Mouse (Mus musculus): ENCODE measurements around the gene Rbm42.
A peak's percentile ranks its signal among the peaks of the same experiment; 100 is the strongest.

Gene Rbm42

DNA sequence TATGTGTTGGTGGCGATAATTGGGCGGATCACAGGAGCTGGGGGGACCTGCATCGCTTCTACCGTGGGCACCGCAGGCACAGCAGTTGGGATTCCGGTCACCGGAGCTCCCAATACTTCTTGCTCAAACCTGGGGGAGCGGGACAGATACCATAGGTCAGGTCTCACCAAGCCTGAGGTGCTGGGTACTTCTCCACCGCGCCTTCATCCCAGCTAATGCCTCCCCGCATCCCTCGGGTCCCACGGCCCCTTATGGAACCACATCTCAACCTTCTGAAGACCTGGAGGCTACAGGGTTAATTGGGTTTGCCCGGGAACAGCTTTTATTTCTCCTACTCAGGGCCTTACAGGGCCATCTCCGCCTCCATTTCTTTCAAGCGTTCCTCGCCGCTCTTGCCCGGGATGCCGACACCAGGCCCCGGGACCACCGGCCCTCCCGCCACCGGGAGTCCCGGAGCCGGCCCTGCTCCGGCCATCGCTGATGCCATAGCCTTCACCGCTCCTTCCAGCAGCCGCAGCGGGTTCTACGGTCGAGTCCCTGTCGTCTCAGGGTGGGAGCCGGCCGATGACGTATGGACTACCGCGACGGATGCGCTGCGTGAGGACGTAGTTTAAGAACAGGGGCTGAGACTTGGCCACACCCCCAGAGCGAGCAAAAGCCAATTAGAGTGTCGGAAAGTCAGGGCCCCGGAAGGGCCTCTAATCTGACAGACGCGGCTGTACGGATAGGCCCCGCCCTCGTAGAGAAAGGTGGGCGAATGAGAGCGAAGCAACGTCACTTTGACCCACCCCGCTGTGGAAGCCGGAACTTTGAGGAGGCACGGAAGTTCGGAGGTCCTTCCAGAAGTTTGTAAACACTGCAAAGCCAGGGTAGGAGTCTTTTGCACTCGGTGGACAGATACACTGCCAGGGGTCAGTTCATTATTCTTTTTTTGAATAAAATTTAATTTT is at the start of gene Rbm42:
Gene Rbm42, minus strand, starts transcription at position 727 of the 950 bp plus-strand sequence.
- DNase-seq (ENCODE audit: low read depth in 1 of 2, low spot score in 2 of 2), result peak; percentile 97

- no peak for DNase-seq (ENCODE audit: low read depth in 1 of 2, low spot score in 2 of 2)
Measured at GRCm38 (mm10) chr7:30698589-30698988, 48.5 kb upstream of the Rbm42 start, which contains the start of gene 2200002J24Rik. Gene 2200002J24Rik, plus strand, starts transcription at chr7:30698926.

DNA sequence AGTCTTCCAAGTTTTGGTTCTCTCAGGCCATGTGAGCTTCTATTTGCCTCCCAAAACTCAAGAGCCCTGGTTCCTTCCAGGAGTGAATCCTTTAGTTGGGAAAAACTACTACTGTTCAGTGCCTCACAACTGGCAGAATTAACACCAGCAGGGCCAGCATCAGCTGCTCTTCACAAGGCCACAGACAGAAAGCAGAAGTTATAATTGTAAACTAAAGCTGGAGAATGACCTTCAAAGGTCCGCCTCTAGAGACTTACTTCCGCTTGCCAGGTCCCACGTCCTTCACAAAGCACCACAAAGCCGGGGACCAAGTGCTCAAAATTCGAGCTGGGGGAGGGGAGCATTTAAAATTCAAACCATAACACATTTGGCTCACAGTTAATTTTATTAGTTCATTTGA is 48.0 kb upstream of the Rbm42 start:
- peak in 1 of 2 experiments; percentile 39 for DNase-seq (ENCODE audit: low read depth in 1 of 2, low spot score in 2 of 2)

DNA sequence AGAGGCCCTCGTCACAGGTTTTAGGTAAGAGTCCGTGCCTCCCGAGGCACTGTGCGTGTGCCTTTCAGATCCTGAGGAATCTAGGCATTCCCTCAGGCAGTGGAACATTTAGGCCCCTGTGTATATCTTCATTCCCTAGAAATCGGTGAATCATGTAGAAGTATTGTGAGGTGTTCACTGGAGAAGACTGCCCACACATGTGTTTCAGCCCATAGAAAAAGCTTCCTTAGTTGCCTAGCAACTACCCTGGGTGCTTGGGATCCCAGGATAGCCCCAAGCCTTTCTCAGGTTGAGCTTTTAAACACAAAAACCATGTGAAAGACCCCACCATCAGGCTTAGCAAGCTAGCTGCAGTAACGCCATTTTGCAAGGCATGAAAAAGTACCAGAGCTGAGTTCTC is 38.2 kb upstream of the Rbm42 start:
- no peak for DNase-seq (ENCODE audit: low read depth in 1 of 2, low spot score in 2 of 2)

DNA sequence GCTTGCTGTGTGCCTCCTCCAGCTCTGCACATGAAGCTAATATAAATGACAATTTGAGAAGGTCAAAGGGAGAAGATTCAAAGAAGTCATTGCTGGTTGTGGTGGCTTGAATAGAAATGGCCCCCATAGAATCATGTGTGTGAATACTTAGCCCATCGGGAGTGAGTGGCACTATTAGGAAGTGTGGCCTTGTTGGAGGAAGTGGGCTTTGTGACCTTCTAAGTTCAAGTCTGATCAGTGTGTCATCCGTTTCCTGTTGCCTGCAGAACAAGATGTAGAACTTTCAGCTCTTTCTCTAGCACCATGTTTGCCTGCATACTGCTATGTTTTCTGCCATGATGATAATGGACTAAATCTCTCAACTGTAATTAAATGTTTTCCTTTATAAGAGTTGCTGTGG is 33.3 kb upstream of the Rbm42 start:
- no peak for DNase-seq (ENCODE audit: low read depth in 1 of 2, low spot score in 2 of 2)

DNA sequence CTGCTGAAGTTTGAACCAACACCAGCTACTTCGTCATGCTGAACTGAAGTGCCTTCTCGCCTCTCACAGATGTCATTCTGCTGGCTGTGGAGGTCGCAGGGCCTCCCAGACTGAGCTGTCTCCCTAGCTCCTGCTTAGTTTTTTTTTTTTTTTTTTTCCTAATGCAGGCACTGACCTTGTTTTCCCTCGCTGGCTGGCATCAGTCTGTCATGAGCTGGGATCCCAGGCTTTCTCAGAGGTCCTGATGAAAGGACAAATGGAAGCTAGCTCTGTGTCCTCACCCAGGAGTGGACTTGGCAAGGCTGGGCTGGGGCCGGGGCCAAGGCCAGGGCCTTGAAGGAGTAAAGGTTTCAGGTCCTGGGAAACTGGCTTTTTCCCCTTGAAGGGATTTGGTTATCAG is 31.8 kb upstream of the Rbm42 start:
- no peak for DNase-seq (ENCODE audit: low read depth in 1 of 2, low spot score in 2 of 2)

- DNase-seq (ENCODE audit: low read depth in 1 of 2, low spot score in 2 of 2), result no peak
Measured at GRCm38 (mm10) chr7:30678263-30678975, 28.3 kb upstream of the Rbm42 start.

GRCm38 (mm10) chr7:30671480-30671879 is 21.4 kb upstream of the Rbm42 start, which contains the start of gene Pmis2:
Gene Pmis2, minus strand, starts transcription at chr7:30671605.
- DNase-seq (ENCODE audit: low read depth in 1 of 2, low spot score in 2 of 2), result no peak

DNA sequence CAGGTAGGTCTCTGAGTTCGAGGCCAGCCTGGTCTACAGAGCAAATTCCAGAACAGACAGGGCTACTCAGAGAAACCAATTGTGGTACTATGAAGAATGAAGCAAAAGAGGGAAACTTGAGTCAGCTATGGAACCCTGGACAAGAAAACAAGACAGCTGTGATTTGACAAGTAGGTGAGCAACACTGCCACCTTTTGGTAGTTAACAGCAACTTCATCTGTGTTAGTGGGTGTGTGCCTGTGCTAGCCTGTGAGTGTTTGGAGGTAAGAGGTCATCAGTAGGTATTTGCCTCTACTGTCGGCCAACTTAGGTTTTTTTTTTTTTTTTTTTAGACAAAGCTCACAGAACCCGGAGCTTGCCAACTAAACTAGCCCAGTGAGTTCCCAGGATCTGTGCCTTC is 19.1 kb upstream of the Rbm42 start:
- no peak for DNase-seq (ENCODE audit: low read depth in 1 of 2, low spot score in 2 of 2)

GRCm38 (mm10) chr7:30665321-30665720 is 15.2 kb upstream of the Rbm42 start:
- DNase-seq (ENCODE audit: low read depth in 1 of 2, low spot score in 2 of 2), result no peak

- peak; percentile 77 to 86 for DNase-seq (ENCODE audit: low read depth in 1 of 2, low spot score in 2 of 2)
Measured at GRCm38 (mm10) chr7:30664529-30665200, 14.5 kb upstream of the Rbm42 start, which contains the start of gene Haus5. Gene Haus5, minus strand, starts transcription at chr7:30664994.

DNA sequence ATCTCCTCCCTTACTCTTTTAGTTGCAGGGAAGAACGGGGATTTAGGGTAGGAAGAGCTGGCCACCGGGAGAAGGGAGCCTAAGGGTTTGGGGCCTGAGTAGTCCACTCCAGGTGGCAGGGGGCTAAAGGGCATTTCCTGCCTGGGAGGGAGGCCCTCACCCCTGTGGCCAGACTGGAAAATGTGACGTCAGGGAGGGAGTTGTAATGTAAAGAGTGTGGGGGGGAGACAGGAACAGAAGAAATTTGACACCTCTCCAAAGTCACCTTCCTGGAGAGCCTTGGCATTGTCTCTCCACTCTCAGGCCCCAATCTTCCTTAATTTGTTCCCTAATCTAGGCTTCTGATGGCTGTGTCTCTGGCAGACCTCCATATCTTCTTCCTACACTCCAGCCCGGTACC is 11.0 kb downstream of the Rbm42 start:
- DNase-seq (ENCODE audit: low read depth in 1 of 2, low spot score in 2 of 2), result no peak

DNA sequence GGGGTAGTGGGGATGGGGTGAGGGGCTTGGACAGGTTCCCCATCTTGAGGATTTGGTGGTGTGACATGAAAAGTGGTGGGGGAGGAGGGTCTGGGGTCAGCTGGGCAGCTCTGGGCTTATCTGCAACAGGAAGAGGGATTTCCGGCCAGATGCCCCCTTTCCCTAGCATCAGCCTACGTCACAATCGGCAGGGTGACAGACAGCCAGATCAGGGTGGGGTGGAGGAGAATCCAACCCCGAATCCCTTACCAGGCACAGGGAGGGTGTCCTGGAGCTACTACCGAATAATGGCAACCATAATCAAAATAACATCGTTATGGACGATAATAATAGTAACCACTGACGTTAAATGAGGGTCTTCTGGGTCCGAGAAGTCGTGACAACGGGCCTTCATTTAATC is 13.7 kb downstream of the Rbm42 start:
- no peak for DNase-seq (ENCODE audit: low read depth in 1 of 2, low spot score in 2 of 2)

GRCm38 (mm10) chr7:30635752-30636151 is 14.4 kb downstream of the Rbm42 start, which contains the start of gene Etv2:
Gene Etv2, minus strand, starts transcription at chr7:30635852.
- DNase-seq (ENCODE audit: low read depth in 1 of 2, low spot score in 2 of 2), result no peak

GRCm38 (mm10) chr7:30634621-30635020 is 15.5 kb downstream of the Rbm42 start:
- peak in 1 of 2 experiments; percentile 46 for DNase-seq (ENCODE audit: low read depth in 1 of 2, low spot score in 2 of 2)

GRCm38 (mm10) chr7:30633762-30634412 is 16.2 kb downstream of the Rbm42 start:
- DNase-seq (ENCODE audit: low read depth in 1 of 2, low spot score in 2 of 2), result no peak

DNA sequence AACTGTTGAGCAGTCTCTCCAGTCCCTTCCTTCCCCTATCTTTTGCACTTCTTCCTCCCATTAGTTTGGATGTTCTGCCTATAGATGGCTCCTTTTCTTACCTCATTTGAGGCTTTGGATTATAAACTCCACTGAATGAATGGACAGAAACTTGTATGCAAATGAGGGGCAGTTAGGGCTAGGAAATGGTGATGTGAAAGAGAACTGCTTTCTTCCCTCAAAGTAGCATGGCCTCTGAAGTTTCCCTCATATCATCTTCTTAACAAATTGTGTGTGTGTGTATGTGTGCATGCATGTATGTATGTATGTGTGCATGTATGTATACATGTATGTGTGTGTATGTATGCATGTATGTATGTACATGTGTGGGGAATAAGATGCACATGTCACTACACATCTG is 21.1 kb downstream of the Rbm42 start:
- no peak for DNase-seq (ENCODE audit: low read depth in 1 of 2, low spot score in 2 of 2)

- DNase-seq (ENCODE audit: low read depth in 1 of 2, low spot score in 2 of 2), result no peak
Measured at GRCm38 (mm10) chr7:30626647-30627046, 23.5 kb downstream of the Rbm42 start.

DNA sequence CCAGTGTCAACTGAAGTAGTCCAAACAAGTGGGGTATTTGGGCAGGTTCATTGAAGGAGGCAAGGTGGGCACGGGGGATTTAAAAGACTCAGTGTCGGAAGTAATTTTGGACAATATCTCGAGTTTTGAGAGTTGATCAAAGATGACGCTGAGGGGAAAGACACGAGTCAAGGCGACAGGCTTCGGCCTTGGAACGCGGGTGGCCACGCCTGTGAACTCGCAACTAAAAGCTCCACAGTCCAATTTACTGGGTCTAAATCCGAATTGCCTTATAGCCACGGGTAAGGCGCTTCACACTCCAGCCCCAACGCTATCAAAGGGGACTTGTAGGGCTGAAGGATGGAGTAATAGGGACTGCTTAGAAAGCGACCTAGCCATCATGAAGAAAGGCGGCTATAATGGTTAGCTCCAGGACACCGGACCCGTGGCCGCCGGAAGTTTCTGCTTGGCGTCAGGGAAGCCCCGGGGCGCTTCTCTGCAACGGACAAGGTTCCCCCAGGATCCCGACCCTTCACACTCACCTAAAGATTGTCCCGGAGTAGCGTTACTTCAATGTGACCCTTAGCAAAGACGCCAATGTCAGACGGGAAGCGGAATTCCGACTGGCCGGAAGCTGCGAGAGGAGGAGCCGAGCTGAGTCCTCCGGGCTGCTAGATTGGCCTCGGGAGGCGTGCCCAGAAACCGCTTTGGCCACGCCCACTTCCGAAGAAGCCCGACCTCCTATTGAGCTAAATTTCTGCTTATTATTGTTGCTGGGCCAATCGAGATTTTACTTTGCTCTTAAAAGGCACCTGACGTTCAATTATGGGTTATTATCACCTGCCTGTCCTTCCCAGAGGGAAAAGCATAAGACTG is 24.4 kb downstream of the Rbm42 start, which contains the start of gene Cox6b1:
Gene Cox6b1, minus strand, starts transcription at position 622 of the 855 bp plus-strand sequence.
- DNase-seq (ENCODE audit: low read depth in 1 of 2, low spot score in 2 of 2), result peak; percentile 53 to 71

DNA sequence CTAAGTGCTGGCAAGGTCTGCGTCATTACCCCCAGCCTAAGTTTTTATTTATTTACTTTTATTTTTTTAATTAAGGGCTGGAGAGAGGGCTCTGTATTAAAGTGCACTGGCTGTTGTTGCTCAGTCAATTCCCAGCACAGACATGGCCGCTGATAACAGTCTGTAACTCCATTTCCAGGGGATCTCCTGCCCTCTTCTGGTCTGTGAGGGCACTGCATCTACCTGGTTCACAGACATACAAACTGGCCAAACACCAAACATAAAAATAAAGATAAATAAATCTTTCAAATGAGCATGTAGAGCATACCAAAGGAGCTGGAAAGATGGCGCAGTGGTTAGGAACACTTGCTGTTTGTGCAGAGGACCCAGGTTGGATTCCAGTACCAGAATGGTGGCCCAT is 30.9 kb downstream of the Rbm42 start:
- no peak for DNase-seq (ENCODE audit: low read depth in 1 of 2, low spot score in 2 of 2)

Data from monocyte, adult 2 months (primary cell).